Mouse (Mus musculus): ENCODE measurements around the gene Top2a. TPM values are rescaled to one million over a fixed set of nuclear protein-coding genes. Genes with fewer than 3 reads are reported as not detected.

Top2a gene
- polyA plus RNA-seq, 1 experiment from 2014 or later = 184 TPM

DNA sequence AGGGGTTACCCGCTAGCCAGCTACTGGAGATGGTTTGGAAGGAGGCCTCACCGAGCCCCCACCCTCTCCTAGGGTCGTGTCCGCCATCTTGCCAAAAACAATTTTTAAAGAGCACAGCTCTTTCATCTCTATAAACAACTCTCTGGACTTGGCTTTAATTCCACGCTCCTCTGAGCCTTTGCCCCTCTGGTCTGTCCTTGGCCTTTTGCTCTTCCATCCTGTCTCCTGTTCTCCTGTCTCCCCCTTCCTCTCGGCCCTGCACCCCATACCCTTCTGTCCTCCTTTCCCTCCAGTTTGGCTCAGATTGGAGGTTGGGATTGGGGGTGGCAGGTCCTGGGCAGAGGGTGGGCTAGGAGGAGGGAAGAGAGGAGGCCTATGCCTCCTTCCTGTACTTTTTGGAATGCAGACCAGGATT lies 59.8 kb downstream of the Top2a start:
- Histone ChIP-seq H3K9me3 (replicated peaks) (no peaks in the 10 kb centered on the region), H3K27me3 (peaks cover 98% of the 10 kb centered on the region), H3K27ac (replicated peaks) (peak overlapping the region; percentile 61), H3K36me3 (replicated peaks) (peaks cover 12% of the 10 kb centered on the region; the same call in 1 of the 2 replicates), H3K4me1 (replicated peaks) (peaks cover 90% of the 10 kb centered on the region), H3K4me3 (replicated peaks) (peak overlapping the region; percentile 64), H3K4me2 (peak overlapping the region; percentile 100), H3K9ac (no peak overlapping the region)
- WGBS (ENCODE audit: insufficient replicate concordance) = 15% methylated on average over 6 of the region's 6 CpGs
- ATAC-seq (ENCODE audit: insufficient read depth) = no peak

DNA sequence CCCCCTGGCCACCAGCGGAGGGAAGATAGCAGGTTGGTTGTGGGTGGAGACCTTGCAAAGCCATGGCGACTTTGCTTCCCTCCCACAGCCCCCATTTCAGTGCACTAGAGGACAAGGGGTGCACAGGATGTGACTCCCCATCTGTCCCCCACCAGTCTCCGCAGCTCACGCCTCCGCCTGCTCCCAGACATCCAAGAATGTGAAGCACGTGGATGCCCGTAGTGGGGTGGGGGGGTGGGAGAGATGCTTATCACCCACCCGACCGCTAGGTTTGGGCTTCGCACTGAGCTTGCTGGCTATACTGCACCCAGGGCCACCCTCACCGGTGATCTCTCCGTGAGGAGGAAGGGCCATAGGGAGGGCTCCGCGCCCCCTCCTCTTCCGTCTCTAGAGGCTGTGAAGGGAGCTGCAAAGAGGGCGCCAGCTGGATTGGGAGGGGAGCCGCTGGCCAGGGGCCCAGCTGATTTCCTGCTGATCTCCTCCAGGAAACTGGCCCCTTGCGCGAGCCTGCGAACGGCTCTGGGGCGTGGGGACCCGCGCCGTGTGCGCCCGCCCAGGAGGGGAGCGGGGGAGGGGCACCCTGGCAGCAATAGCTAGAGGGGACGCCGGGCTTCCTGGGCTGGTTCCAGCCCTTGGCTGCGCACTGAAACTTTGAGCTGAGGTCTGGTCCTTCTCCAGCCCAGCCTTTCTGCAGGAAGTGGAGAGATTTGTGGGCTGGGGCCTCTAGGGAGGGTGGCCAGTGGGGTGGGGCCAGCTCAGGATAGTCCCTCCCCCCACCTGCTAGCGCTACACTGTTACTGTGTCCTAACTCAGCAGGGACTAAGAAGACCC lies 60.6 kb downstream of the Top2a start:
- Histone ChIP-seq H3K9ac (peak overlapping the region; percentile 23; the same call in 1 of the 2 replicates), H3K4me3 (replicated peaks) (peak overlapping the region; percentile 64), H3K4me2 (peak overlapping the region; percentile 100), H3K36me3 (replicated peaks) (peaks cover 12% of the 10 kb centered on the region; the same call in 1 of the 2 replicates), H3K9me3 (replicated peaks) (no peaks in the 10 kb centered on the region), H3K4me1 (replicated peaks) (peaks cover 87% of the 10 kb centered on the region), H3K27ac (replicated peaks) (peak overlapping the region; percentile 61), H3K27me3 (peaks cover 92% of the 10 kb centered on the region)
- ATAC-seq (ENCODE audit: insufficient read depth) = peak; percentile 56
- WGBS (ENCODE audit: insufficient replicate concordance) = under 1% methylated on average over 32 of the region's 32 CpGs

- Histone ChIP-seq H3K9me3 (replicated peaks) (no peaks in the 10 kb centered on the region), H3K27ac (replicated peaks) (peak overlapping the region; percentile 61; the same call in 1 of the 2 replicates), H3K9ac (no peak overlapping the region), H3K4me3 (replicated peaks) (peak overlapping the region; percentile 64), H3K27me3 (peaks cover 83% of the 10 kb centered on the region), H3K36me3 (replicated peaks) (peaks cover 3% of the 10 kb centered on the region; the same call in 1 of the 2 replicates), H3K4me1 (replicated peaks) (peaks cover 85% of the 10 kb centered on the region), H3K4me2 (peak overlapping the region; percentile 100)
- no peak for ATAC-seq (ENCODE audit: insufficient read depth)
- WGBS (ENCODE audit: insufficient replicate concordance) = 8% methylated on average over 12 of the region's 12 CpGs
Observed at GRCm38 (mm10) chr11:98962421-98963095, 61.4 kb downstream of the Top2a start.

- WGBS (ENCODE audit: insufficient replicate concordance) = 8% methylated on average over 8 of the region's 8 CpGs
- Histone ChIP-seq H3K9me3 (replicated peaks) (no peaks in the 10 kb centered on the region), H3K27me3 (peaks cover 76% of the 10 kb centered on the region), H3K4me2 (peak overlapping the region; percentile 100), H3K4me1 (replicated peaks) (peaks cover 83% of the 10 kb centered on the region), H3K36me3 (replicated peaks) (peaks cover 2% of the 10 kb centered on the region; the same call in 1 of the 2 replicates), H3K27ac (replicated peaks) (no peak overlapping the region; the same call in 1 of the 2 replicates), H3K4me3 (replicated peaks) (peak overlapping the region; percentile 64), H3K9ac (no peak overlapping the region)
- no peak for ATAC-seq (ENCODE audit: insufficient read depth)
Observed at GRCm38 (mm10) chr11:98961766-98962165, 62.2 kb downstream of the Top2a start.

DNA sequence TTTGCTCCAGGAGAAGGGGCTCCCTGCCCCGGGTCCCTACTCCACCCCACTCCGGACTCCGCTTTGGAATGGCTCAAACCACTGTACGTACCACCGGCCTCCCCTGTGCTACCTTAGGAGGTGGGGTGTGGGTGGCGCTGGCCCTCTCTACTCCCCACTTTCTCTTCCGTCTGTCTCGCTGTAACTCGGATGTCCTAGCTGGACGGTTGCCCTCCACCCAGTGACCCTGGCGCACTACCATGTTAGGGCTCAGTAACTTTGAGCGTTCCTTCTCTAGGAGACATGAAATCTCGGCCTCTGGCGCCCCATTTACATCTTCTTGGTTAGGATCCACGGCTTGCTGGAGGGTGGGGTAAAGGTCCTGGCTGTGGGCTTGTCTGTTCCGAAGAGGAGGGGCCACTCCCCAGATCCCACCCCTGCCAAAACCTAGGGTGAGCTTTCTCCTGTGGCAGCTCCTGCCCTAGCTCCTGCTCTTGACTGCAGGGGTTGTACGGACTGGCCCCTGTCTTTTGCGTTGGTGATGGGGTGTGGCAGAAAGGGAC lies 62.9 kb downstream of the Top2a start:
- ATAC-seq (ENCODE audit: insufficient read depth) = no peak
- Histone ChIP-seq H3K9me3 (replicated peaks) (no peaks in the 10 kb centered on the region), H3K4me3 (replicated peaks) (peak overlapping the region; percentile 64), H3K27ac (replicated peaks) (peak overlapping the region; percentile 70), H3K27me3 (peaks cover 70% of the 10 kb centered on the region), H3K4me1 (replicated peaks) (peaks cover 82% of the 10 kb centered on the region), H3K4me2 (peak overlapping the region; percentile 100), H3K9ac (peak overlapping the region; percentile 58; the same call in 1 of the 2 replicates), H3K36me3 (replicated peaks) (no peaks in the 10 kb centered on the region)
- WGBS (ENCODE audit: insufficient replicate concordance) = 5% methylated on average over 18 of the region's 18 CpGs

GRCm38 (mm10) chr11:98960313-98960906 lies 63.6 kb downstream of the Top2a start:
- peak overlapping the region; percentile 100 for H3K4me2 ChIP-seq
- H3K27ac ChIP-seq (replicated peaks) = peak overlapping the region; percentile 70
- WGBS (ENCODE audit: insufficient replicate concordance) = under 1% methylated on average over 53 of the region's 53 CpGs
- H3K4me1 ChIP-seq (replicated peaks) = peaks cover 79% of the 10 kb centered on the region
- ATAC-seq (ENCODE audit: insufficient read depth) = peak; percentile 41
- H3K36me3 ChIP-seq (replicated peaks) = no peaks in the 10 kb centered on the region
- H3K9ac ChIP-seq = peak overlapping the region; percentile 58
- H3K9me3 ChIP-seq (replicated peaks) = no peaks in the 10 kb centered on the region
- H3K27me3 ChIP-seq = peaks cover 63% of the 10 kb centered on the region
- peak overlapping the region; percentile 64 for H3K4me3 ChIP-seq (replicated peaks)

DNA sequence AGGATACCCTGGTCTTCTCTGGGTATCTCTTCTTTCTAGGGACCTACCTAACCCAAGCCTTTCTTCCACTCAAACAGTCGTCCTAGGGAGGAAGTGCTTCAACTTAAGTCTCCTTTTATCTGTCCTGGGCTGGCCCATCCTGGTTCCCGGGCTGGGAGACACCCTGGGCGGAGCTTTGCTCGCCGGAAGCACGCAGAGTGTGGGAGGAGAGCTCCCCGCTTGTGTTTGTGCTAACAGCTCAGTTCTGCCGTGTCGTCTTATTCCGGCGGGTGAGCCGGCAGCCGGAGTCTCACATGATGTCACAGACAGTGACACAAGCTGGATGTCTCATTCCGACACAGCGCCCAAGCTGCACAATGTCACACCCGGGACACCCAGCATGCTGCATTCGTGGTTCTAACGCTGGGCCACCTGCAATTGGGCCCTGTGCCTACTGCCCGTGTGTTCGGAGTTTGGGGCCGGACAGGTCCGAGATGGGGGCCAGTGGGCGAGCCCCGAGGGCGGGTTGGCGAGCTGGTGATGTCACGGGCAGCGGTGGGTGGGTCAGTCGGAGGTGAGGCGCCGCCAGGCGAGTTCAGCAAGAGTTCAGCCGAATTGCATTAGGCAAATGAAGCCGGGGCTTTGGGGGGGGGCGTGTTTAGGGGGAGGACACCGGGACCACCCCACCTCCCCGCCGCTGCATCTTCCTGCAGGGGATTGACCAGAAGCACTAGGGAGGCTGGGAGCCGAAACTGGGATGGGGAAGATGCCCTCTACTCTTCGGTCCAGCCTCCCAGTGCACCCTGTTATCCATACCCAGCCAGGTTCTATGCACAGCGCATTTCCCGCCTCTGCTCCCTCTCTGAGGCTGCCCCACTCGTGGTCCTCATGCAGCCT lies 64.3 kb downstream of the Top2a start:
- peaks cover 79% of the 10 kb centered on the region for H3K4me1 ChIP-seq (replicated peaks)
- peak overlapping the region; percentile 64 for H3K4me3 ChIP-seq (replicated peaks)
- peak overlapping the region; percentile 70 for H3K27ac ChIP-seq (replicated peaks)
- WGBS (ENCODE audit: insufficient replicate concordance) = under 1% methylated on average over 43 of the region's 43 CpGs
- H3K4me2 ChIP-seq = peak overlapping the region; percentile 100
- H3K9ac ChIP-seq = peak overlapping the region; percentile 58
- H3K9me3 ChIP-seq (replicated peaks) = no peaks in the 10 kb centered on the region
- H3K27me3 ChIP-seq = peaks cover 55% of the 10 kb centered on the region
- H3K36me3 ChIP-seq (replicated peaks) = no peaks in the 10 kb centered on the region
- peak; percentile 53 for ATAC-seq (ENCODE audit: insufficient read depth)

DNA sequence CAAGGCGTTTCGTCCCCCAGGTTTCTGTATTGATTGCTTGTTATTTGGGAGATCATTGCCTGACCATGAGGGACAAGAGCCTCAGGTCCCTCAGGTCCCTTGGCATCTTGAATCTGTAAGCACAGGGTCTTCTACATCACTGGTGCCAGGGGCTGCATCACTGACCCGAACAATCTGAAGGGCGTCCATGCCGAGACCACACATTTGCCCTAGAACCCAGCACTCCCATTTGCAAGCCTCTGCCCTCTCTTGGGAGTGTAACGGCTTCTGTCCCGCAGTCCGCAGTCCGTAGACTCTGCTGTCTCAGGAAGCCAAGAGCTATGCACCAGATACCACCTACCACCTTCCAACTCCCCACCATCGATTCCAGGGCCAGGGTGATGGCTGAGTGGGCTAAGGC lies 67.6 kb downstream of the Top2a start:
- Histone ChIP-seq H3K27ac (replicated peaks) (no peak overlapping the region), H3K36me3 (replicated peaks) (no peaks in the 10 kb centered on the region), H3K27me3 (peaks cover 22% of the 10 kb centered on the region), H3K4me2 (no peak overlapping the region), H3K9ac (no peak overlapping the region), H3K4me1 (replicated peaks) (peaks cover 76% of the 10 kb centered on the region), H3K9me3 (replicated peaks) (no peaks in the 10 kb centered on the region), H3K4me3 (replicated peaks) (no peak overlapping the region)
- no peak for ATAC-seq (ENCODE audit: insufficient read depth)
- WGBS (ENCODE audit: insufficient replicate concordance) = 58% methylated on average over 10 of the region's 10 CpGs

GRCm38 (mm10) chr11:98955707-98956235 lies 68.2 kb downstream of the Top2a start:
- no peaks in the 10 kb centered on the region for H3K36me3 ChIP-seq (replicated peaks)
- H3K9ac ChIP-seq = no peak overlapping the region
- H3K27ac ChIP-seq (replicated peaks) = no peak overlapping the region
- 39% methylated on average over 7 of the region's 7 CpGs for WGBS (ENCODE audit: insufficient replicate concordance)
- H3K4me2 ChIP-seq = no peak overlapping the region
- no peaks in the 10 kb centered on the region for H3K9me3 ChIP-seq (replicated peaks)
- H3K27me3 ChIP-seq = peaks cover 16% of the 10 kb centered on the region
- no peak for ATAC-seq (ENCODE audit: insufficient read depth)
- H3K4me1 ChIP-seq (replicated peaks) = peaks cover 76% of the 10 kb centered on the region
- H3K4me3 ChIP-seq (replicated peaks) = no peak overlapping the region

All from liver, embryonic 15.5 days (tissue).